ENCODE assay signal across 9 mouse cellular contexts in genomic region chr7:139930732-139931131, GRCm38 (mm10). TPM values are rescaled to one million over a fixed set of nuclear protein-coding genes. Genes with fewer than 3 reads are reported as not detected.
DNase-seq lines count a peak whose midpoint lies in the region; ATAC-seq and TF ChIP-seq lines count a peak whose summit lies in the region.
"Had no signal": no experiment of that assay in that cellular context is flagged by ENCODE, and none has a peak within 500 bp of the region (broad histone marks: within the 10 kb centered on the region; RNA-seq: fewer than 3 reads in every experiment).

No protein-coding gene starts in this region.

- H3K9ac ChIP-seq in neural tube, embryonic 15.5 days (replicated peaks) = no peak overlapping the region
- H3K9ac ChIP-seq in intestine, embryonic 16.5 days (ENCODE audit: low read depth, low read length) = no peak overlapping the region
- H3K9ac ChIP-seq in stomach, postnatal 0 days (ENCODE audit: low read length) = no peak overlapping the region

- peak; percentile 81 for TF ChIP-seq CTCF in stomach, postnatal 0 days (IDR thresholded peaks at IDR 0.05; ENCODE audit: low read depth)

- no peak for TF ChIP-seq EP300 in stomach, postnatal 0 days (optimal IDR thresholded peaks at IDR 0.05)

- no peaks in the 10 kb centered on the region for H3K9me3 ChIP-seq in neural tube, embryonic 15.5 days (replicated peaks)
- no peaks in the 10 kb centered on the region for H3K9me3 ChIP-seq in embryonic facial prominence, embryonic 10.5 days
- no peaks in the 10 kb centered on the region for H3K9me3 ChIP-seq in intestine, embryonic 16.5 days (ENCODE audit: control insufficient read depth, low read length)
- no peaks in the 10 kb centered on the region for H3K9me3 ChIP-seq in stomach, postnatal 0 days (ENCODE audit: control insufficient read depth, low read length)

- peak; percentile 44 for DNase-seq in neural tube, embryonic 10.5 days (ENCODE audit: extremely low spot score, low spot score)
- DNase-seq in T-cell, adult 2 months (ENCODE audit: low spot score) = peak; percentile 19
- peak; percentile 59 for DNase-seq in embryonic facial prominence, embryonic 10.5 days (ENCODE audit: low spot score)
- peak; percentile 33 for DNase-seq in lung, postnatal 36 days
- peak; percentile 45 for DNase-seq in stomach, postnatal 0 days (ENCODE audit: low spot score)
- DNase-seq in cerebellum, adult 9-10 months = no peak

- no peak overlapping the region for H3K4me2 ChIP-seq in neural tube, embryonic 15.5 days
- H3K4me2 ChIP-seq in intestine, embryonic 16.5 days (ENCODE audit: low read depth, low read length) = no peak overlapping the region
- no peak overlapping the region for H3K4me2 ChIP-seq in stomach, postnatal 0 days (replicated peaks; ENCODE audit: low read depth)

- H3K27me3 ChIP-seq in neural tube, embryonic 15.5 days (replicated peaks) = peaks cover 2% of the 10 kb centered on the region; the same call in 1 of the 2 replicates
- H3K27me3 ChIP-seq in embryonic facial prominence, embryonic 10.5 days (replicated peaks; ENCODE audit: low read depth, poor library complexity, severe bottlenecking) = peaks cover 15% of the 10 kb centered on the region
- H3K27me3 ChIP-seq in intestine, embryonic 16.5 days (replicated peaks; ENCODE audit: control insufficient read depth, insufficient read depth, low read length) = no peaks in the 10 kb centered on the region
- no peaks in the 10 kb centered on the region for H3K27me3 ChIP-seq in stomach, postnatal 0 days (ENCODE audit: control insufficient read depth, insufficient read depth, low read length)

- WGBS in neural tube, embryonic 15.5 days = 18% methylated on average over 11 of the region's 11 CpGs
- 18% methylated on average over 11 of the region's 11 CpGs for whole genome bisulfite sequencing in embryonic facial prominence, embryonic 10.5 days
- WGBS in intestine, embryonic 16.5 days = 17% methylated on average over 11 of the region's 11 CpGs
- WGBS in stomach, postnatal 0 days = 17% methylated on average over 11 of the region's 11 CpGs

- H3K36me3 ChIP-seq in neural tube, embryonic 15.5 days = peaks cover 63% of the 10 kb centered on the region
- H3K36me3 ChIP-seq in embryonic facial prominence, embryonic 10.5 days (replicated peaks) = no peaks in the 10 kb centered on the region
- H3K36me3 ChIP-seq in intestine, embryonic 16.5 days (ENCODE audit: control insufficient read depth, insufficient read depth, low read length) = no peaks in the 10 kb centered on the region
- H3K36me3 ChIP-seq in stomach, postnatal 0 days (ENCODE audit: control insufficient read depth, insufficient read depth, low read length) = no peaks in the 10 kb centered on the region

- H3K27ac ChIP-seq in neural tube, embryonic 15.5 days (replicated peaks) = no peak overlapping the region
- no peak overlapping the region for H3K27ac ChIP-seq in embryonic facial prominence, embryonic 10.5 days (replicated peaks)
- no peak overlapping the region for H3K27ac ChIP-seq in intestine, embryonic 16.5 days (ENCODE audit: low read length)
- H3K27ac ChIP-seq in stomach, postnatal 0 days (replicated peaks) = no peak overlapping the region

- no peak overlapping the region for H3K4me3 ChIP-seq in neural tube, embryonic 15.5 days (replicated peaks)
- no peak overlapping the region for H3K4me3 ChIP-seq in embryonic facial prominence, embryonic 10.5 days
- H3K4me3 ChIP-seq in intestine, embryonic 16.5 days (ENCODE audit: low read length) = no peak overlapping the region
- no peak overlapping the region for H3K4me3 ChIP-seq in stomach, postnatal 0 days (ENCODE audit: low read depth, low read length)

- no peaks in the 10 kb centered on the region for H3K4me1 ChIP-seq in neural tube, embryonic 15.5 days
- 0 out of 2 replicates have a peak, but pooled peaks cover 5% of the 10 kb centered on the region for H3K4me1 ChIP-seq in embryonic facial prominence, embryonic 10.5 days
- no peaks in the 10 kb centered on the region for H3K4me1 ChIP-seq in intestine, embryonic 16.5 days (ENCODE audit: control insufficient read depth, insufficient read depth, low read length)
- no peaks in the 10 kb centered on the region for H3K4me1 ChIP-seq in stomach, postnatal 0 days (replicated peaks; ENCODE audit: control insufficient read depth, insufficient read depth)

- no peak; the same call in 1 of the 2 replicates for ATAC-seq in neural tube, embryonic 15.5 days (ENCODE audit: low FRiP score)
- 0 out of 2 replicates have a peak, but pooled peaks have one; percentile 56 for ATAC-seq in intestine, embryonic 16.5 days
- ATAC-seq in stomach, postnatal 0 days (ENCODE audit: low FRiP score, low TSS enrichment) = peak; percentile 62

RNA-seq across cellular contexts. Expression of gene Utf1, which starts 12.9 kb away (rescaled TPM):
- polyA plus RNA-seq in neural tube, embryonic 15.5 days (2015; fragmentation: Nextera tagmentation; extraction: Ambion mirVana) = 1.6 TPM in 1 of 2 replicates, not detected in the other
- 0.20 and 0.36 TPM in 2 replicates for polyA plus RNA-seq in embryonic facial prominence, embryonic 10.5 days (2016; fragmentation: Nextera tagmentation; extraction: Ambion mirVana)
- polyA plus RNA-seq in intestine, embryonic 16.5 days (2015; fragmentation: Nextera tagmentation; extraction: Ambion mirVana) = not detected in 2 replicates
- polyA plus RNA-seq in stomach, postnatal 0 days (2015; fragmentation: Nextera tagmentation; extraction: Ambion mirVana) = 0.13 TPM in 1 of 2 replicates, not detected in the other
- polyA plus RNA-seq: gonadal fat pad, adult 2 months had no signal

RNA-seq across cellular contexts. Expression of gene Kndc1, which starts 36.2 kb away (rescaled TPM):
- polyA plus RNA-seq in neural tube, embryonic 15.5 days (2015; fragmentation: Nextera tagmentation; extraction: Ambion mirVana) = 12.5 and 15.5 TPM in 2 replicates
- 0.11 and 0.40 TPM in 2 replicates for polyA plus RNA-seq in embryonic facial prominence, embryonic 10.5 days (2016; fragmentation: Nextera tagmentation; extraction: Ambion mirVana)
- 0.09 and 0.13 TPM in 2 replicates for polyA plus RNA-seq in intestine, embryonic 16.5 days (2015; fragmentation: Nextera tagmentation; extraction: Ambion mirVana)
- 0.05 and 0.18 TPM in 2 replicates for polyA plus RNA-seq in stomach, postnatal 0 days (2015; fragmentation: Nextera tagmentation; extraction: Ambion mirVana)

RNA-seq across cellular contexts. Expression of gene 6430531B16Rik, which starts 47.8 kb away (rescaled TPM):
- polyA plus RNA-seq in neural tube, embryonic 15.5 days (2015; fragmentation: Nextera tagmentation; extraction: Ambion mirVana) = 0.82 and 1.2 TPM in 2 replicates
- 0.92 and 1.3 TPM in 2 replicates for polyA plus RNA-seq in embryonic facial prominence, embryonic 10.5 days (2016; fragmentation: Nextera tagmentation; extraction: Ambion mirVana)
- 0.13 TPM in 1 of 2 replicates, not detected in the other for polyA plus RNA-seq in intestine, embryonic 16.5 days (2015; fragmentation: Nextera tagmentation; extraction: Ambion mirVana)
- polyA plus RNA-seq in stomach, postnatal 0 days (2015; fragmentation: Nextera tagmentation; extraction: Ambion mirVana) = 0.11 and 0.17 TPM in 2 replicates
